Mouse (Mus musculus) gastrocnemius, postnatal 25 days (tissue): ENCODE measurements around the gene Plvap. TPM values are rescaled to one million over a fixed set of nuclear protein-coding genes. Genes with fewer than 3 reads are reported as not detected.

Experiments
- DNase-seq: peaks from one replicate; pipeline ENCODE4 v3.0.0; 2022
- total RNA-seq, 2 experiments: library from RNA; stranded (reverse); gene quantifications; 1 replicate in 1 of 2; 2 replicates in 1 of 2; pipeline ENCODE4 v1.2.3; 2021

Plvap gene
- total RNA-seq, 2 experiments from 2014 or later = 8.4 to 22.5 TPM

DNA sequence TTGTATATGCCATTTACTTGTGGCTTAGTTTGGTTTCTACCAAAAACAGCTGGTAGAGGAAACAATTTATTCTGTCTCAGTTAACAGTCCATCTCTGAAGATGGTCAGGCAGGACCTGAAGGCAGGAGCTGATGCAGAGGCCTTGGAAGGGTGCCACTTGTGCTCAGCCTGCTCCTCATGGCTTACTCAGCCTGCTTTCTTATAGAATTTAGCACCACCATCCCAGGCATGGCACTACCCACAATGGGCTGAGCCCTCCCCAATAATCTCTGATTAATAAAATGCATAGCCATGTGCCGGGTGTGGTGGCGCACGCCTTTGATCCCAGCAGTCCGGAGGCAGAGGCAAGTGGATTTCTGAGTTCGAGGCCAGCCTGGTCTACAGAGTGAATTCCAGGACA, 45.4 kb downstream of the Plvap start:
- no peak for DNase-seq

DNA sequence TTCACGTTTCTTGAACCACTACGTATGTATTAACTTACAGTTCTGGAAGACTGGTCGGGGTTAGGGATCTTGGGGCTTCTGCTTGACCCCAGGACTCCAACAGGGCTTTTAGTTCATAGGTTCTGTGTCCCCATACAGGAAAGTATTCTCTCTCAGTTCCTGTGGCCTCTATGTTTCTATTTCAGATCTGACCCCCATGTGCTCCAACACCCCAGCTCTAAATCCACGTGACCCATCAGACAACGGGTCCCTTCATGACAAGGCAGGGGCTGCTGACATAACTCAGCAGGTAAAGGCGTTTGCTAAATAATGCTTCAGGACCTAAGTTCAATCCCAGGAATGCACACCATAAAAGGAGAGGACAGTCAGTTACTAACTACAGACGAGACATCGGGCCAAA, 45.8 kb downstream of the Plvap start:
- DNase-seq = no peak

DNA sequence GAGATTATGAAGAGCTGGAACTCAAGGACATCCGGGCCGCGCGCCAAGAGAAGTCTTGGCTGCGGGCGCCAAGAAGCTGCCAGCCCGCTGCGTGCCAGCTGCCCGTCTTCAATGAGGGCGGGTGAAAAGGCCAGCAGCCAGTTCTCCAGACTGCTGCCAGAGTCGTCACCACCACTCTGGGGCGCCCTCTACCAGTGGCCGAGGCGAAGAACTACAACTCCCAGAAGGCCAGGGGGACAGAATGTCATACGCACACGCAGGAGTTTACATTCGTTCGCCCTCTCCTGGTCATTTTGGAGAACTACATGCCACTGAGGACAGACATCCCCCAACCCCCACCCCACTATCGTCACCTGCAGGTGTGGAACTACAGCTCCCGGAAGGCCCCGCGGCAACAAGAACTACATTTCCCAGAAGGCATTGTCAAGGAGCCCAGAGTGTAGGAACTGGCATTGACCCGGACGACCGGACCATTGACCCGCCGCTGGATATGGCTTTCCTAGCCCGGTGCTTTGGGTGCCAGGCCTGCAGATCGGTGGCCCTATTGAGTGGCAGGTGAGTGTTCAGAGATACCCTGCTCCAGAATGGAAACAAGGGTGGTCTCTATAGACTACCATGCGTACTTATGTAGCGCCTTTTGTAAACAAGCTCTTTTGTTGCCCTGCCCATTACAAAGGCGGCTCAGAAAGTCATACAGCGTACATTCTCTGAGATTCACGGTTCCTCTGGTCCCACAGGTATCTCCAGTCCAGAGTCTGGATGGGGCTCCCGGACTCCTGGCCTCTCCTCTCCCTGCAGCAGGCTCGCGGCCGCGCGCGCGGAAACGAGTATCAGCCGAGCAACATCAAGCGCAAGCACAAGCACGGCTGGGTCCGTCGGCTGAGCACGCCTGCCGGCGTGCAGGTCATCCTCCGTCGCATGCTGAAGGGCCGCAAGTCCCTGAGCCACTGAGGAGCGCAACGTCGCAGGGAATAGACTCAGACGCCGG, 46.7 kb downstream of the Plvap start, which contains the start of gene Mrpl34:
Gene Mrpl34 (plus strand): TSS at position 447 of the 988 bp plus-strand sequence.
- DNase-seq = peak; percentile 98

DNA sequence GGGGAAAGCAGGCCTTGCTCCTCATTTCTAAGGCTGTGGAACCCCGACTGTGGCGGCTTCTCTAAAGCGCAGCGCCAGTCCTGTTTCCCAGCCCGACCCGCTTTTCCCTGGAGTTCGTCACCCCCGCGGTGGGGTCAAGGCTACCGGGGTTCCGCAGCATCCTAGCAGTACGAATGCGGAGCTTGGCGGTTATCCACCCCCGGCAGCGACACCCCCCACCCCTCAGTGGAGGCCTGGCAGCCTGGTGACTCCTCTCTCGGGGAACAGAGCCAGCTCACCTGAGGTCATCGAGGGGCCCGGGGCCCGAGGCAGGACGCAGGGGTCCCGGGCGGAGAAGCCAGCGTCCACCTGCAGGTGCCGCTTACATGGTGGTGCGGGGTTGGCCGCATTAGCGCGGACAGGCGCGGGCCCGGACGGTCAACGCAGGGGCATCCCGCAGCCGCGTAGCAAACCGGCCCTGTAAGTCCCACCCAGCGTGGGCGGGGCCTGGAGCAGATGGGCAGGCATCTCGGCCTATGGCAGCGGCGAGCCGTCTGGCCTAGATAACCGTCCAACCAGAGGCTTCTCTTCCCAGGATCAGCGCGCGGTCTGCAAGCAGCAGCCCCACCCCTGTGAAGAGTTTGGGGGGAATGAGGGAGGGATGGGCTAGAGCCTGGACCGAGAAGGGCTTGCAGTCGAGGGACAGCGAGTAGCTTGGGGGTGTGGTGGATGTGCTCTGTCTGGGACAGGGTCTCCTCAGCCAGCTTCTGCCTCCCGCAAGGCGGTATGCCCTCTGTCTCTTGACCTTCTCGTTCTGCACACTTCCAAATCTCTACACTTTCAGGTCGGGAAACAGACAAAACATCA, 48.1 kb downstream of the Plvap start, which contains the start of gene Abhd8:
Gene Abhd8 (minus strand): TSS at position 468 of the 846 bp plus-strand sequence.
- DNase-seq = peak; percentile 97

DNA sequence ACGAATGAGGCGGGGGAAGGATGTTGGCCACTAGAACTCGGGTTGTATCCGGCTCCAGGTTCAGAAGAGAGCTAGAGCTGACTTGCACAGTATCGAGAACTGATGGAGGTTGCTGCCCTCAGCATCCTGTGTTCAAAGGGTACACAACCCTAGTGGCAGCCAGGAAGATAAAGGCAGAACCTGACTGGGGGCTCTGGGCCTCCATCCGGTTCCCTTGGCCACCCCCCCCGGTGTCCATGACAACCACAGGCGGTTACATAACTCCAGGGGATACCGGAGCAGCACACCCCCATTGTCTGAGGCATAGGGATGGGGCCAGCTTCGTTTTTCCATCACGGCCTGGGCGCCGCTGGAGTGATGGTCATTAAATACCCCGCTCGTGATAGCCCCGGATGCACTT, 48.8 kb downstream of the Plvap start:
- peak; percentile 58 for DNase-seq

DNA sequence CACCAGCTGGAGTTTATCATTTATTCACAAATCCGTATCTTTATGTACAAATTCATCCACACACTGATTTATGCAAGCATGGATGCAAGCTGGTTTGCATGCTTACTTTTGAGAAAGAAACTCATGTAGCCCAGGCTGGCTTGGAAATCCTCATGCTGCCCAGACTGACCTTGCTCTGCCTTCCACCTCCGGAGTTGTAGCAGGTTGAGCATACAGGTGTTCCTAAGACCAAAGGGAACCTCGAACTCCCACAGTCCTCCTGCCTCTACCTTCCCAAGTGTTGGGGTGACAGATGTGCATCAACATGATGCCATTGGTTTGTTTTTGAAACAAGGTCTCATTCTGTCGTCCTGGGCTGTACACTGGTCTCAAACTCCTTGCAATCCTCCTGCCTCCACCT, 49.4 kb downstream of the Plvap start:
- DNase-seq = no peak

DNA sequence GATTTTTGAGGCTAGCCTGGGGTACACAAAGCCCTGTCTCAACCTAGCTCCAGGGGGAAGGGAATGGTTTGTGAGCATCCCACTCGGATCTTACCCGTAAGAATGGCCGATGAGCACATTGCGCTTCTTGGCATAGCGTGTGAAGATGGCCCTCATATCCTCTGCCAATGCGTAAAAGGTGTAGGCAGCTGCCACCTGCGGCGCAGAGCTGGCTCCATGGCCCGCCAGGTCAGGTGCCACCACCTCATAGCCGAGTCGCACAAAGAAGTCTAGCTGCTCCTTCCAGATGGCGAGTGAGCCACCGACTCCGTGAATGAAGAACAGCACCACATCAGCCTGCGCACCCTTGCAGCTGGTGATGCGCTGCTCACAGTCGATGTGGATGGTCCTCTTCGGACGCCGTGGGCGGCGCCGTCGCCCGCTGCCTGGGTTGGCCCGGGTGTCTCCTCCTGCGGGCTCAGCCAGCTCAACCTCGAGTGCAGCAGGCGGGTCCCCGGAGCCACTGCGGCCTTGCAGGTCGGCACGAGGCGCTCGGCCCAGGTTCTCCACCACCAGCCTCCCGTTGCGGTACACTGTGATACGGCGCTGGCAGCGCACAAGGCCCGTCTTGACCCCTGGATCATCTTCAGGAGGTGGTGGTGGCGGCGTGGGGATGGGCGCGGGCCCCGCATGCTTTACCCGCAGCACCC, 50.3 kb downstream of the Plvap start:
- no peak for DNase-seq

DNA sequence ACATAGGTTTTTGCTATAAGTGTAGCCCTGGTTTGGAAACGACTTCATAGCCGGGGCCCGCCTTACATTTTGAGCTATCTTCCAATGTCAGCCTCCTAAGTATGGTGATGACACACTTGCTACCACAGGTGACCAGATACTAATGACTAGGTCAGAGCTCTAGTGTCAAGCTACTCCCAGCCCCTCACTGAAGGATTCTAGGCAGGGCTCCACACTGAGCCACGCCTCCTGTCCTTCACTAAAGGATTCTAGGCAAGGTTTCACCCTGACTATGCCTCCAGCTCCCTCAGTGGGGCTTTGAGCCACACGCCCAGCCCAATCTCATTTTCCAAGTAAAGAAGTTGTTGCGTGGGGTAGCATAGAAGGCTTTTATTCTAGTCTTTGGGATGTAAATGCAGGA, 50.8 kb downstream of the Plvap start:
- no peak for DNase-seq

DNA sequence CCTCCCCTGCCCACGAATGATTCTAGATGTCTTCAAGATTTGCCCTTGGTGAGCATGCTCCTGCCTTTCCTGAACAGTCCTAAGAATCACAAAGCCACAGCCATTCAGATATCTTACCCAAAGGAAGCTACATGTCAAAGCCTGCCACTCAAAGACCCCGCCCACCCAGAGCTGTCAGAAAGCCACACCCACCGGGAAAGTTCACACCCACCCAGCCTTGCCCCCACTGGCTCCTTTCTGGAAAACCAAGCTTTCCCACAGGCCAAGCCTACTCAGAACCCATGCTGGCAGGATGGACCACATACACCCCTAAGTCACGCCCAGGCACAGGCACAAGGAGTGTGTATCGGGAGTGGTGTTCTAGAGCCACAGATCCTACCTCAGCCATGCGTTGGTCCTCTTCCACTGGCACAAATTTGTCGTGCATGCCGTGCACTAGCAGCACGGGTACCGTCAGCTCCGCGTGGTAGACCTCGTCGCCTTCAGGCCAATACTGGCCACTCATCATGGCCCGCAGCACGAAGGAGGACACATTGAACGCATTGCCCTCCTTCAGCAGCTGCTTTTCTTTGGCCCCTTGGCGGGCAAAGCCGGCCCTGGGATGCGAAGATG, 53.8 kb downstream of the Plvap start:
- no peak for DNase-seq

DNA sequence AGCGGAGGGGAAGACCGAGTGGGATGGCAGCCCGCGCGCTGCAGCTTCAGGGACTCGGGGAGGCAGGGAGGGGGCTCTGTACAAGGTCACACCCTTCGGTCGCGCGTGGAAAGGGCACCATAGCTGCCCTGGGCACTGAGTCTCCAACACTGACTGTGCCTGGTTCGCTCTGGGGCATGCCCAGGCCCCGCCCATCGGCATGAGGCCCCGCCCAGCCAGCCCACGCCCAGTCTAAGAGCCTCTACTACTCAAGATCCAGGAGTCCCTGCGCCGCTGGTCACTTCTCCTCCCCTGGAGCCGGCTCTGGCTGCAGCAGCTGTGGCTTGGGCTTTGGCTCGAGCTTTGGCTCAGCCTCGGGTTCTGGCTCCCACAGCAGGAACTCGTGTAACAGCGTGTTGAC, 54.6 kb downstream of the Plvap start:
- no peak for DNase-seq

DNA sequence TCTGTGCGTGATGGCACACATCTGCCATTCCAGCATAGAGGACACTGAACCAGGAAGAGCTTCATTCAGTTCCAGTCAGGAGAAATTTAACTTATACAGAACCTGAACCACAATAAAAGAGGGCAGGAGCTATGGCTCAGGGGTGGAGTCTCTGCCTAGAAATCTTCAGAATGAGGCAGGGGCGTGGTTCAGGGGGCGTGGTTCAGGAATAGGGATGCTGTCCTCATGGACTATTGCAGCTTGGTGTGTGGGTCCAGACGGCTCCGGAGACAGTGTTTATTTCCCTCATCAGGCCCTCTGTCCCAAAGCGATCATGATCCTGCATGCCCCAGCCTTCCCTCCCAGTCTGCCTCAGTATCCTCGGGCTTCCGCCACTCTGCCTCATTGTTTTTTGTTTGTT, 56.9 kb downstream of the Plvap start:
- DNase-seq = no peak

DNA sequence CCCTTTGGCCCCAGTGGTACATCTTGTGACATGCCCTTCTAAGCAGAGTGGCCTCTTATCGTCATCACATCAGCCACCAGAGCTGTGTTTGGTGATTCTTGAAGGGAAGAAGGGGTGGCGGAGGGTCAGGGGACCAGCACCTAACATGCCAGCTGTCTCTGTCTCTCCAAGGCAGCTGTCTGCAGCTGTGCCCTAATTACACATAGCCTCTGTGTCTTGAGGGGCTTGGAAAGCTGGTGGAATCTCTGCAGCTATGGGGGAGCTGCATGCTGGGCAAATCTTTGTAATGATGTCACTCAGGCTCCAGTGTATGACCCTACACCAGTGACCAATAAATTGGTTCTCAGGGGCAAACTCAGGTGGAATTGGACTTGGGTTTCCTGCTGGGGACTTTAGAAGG, 58.9 kb downstream of the Plvap start:
- DNase-seq = no peak

DNA sequence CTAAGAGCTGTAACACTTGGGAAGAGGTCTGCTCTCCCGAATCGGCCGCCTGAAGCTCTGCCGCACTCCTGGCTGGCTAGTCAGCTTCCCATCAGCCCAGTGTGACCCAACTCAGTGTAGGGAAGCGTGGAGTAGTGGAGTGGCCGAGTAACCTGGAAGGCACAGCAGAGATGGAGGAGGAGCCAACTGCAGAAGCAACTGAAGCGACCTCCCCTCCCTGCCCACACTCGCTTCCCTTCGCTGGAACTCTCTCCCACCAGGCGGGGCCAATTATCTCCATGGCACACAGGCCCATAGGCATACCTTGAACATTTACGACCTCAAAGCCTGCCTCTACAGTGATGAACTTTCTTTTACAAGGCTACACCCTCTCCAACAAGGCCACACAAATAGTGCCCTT, 59.8 kb downstream of the Plvap start:
- DNase-seq = no peak

DNA sequence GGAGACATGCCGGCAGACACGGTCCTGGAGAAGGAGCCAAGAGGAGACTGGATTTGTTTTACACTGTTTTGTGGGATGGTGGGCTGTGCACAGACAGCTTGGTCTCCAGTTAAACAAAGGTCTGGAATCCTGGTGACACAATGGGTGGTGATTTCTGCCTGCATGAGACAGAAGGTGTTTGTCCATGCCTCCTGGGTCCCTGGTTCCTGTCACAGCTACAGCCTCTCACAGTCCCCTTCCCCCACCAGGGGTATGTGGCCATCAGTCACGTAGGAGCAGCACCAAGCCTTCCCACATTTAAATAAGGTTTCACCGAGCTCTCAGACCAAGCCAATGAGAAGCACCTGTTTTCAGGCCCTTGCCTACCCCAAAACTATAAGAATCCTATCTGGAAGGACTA, 60.2 kb downstream of the Plvap start:
- DNase-seq = no peak

Other genes with a start within 250 kb of the Plvap start
- gene Myo9b, start 239.0 kb downstream of the Plvap start, total RNA-seq = 10 to 100 TPM in 1 of 2 experiments, 1 to 10 TPM in 1; 9.1 to 12.2 TPM
- 10 to 100 TPM in 1 of 2 experiments, 1 to 10 TPM in 1; 7.4 to 11.3 TPM for gene Haus8, start 238.8 kb downstream of the Plvap start, total RNA-seq
- gene Use1, start 144.9 kb downstream of the Plvap start, total RNA-seq = 10 to 100 TPM; 84.5 to 94.4 TPM
- gene Ocel1, start 140.5 kb downstream of the Plvap start, total RNA-seq = 1 to 10 TPM; 6.9 to 8.0 TPM
- gene Nr2f6, start 129.8 kb downstream of the Plvap start, total RNA-seq = 10 to 100 TPM; 21.6 to 21.7 TPM
- gene Ushbp1, start 116.0 kb downstream of the Plvap start, total RNA-seq = 1 to 10 TPM; 5.5 to 9.9 TPM
- 10 to 100 TPM; 59.2 to 71.2 TPM for gene Babam1, start 114.9 kb downstream of the Plvap start, total RNA-seq
- under 1 TPM; 0.20 to 0.29 TPM for gene Ankle1, start 105.7 kb downstream of the Plvap start, total RNA-seq
- 10 to 100 TPM; 27.6 to 28.9 TPM for gene Abhd8, start 48.1 kb downstream of the Plvap start, total RNA-seq
- gene Mrpl34, start 46.8 kb downstream of the Plvap start, total RNA-seq = 10 to 100 TPM; 62.6 to 75.2 TPM
- 10 to 100 TPM; 23.9 to 24.9 TPM for gene Dda1, start 42.6 kb downstream of the Plvap start, total RNA-seq
- 10 to 100 TPM; 17.1 to 18.4 TPM for gene Ano8, start 25.8 kb downstream of the Plvap start, total RNA-seq
- gene Gtpbp3, start 23.6 kb downstream of the Plvap start, total RNA-seq = 10 to 100 TPM in 1 of 2 experiments, 1 to 10 TPM in 1; 9.6 to 11.5 TPM
- gene Ccdc194, start 14.0 kb upstream of the Plvap start, total RNA-seq = not detected
- 1 to 10 TPM; 7.6 to 8.9 TPM for gene Bst2, start 25.7 kb upstream of the Plvap start, total RNA-seq
- 10 to 100 TPM; 23.0 to 23.6 TPM for gene Mvb12a, start 31.2 kb upstream of the Plvap start, total RNA-seq
- gene Tmem221, start 47.1 kb upstream of the Plvap start, total RNA-seq = not detected
- under 1 TPM in 1 of 2 experiments, not detected in 1; 0.24 TPM for gene Nxnl1, start 54.8 kb upstream of the Plvap start, total RNA-seq
- 10 to 100 TPM; 62.6 to 62.9 TPM for gene Slc27a1, start 57.1 kb upstream of the Plvap start, total RNA-seq
- 10 to 100 TPM; 26.3 to 26.9 TPM for gene Pgls, start 80.4 kb upstream of the Plvap start, total RNA-seq
- gene Fam129c, start 85.9 kb upstream of the Plvap start, total RNA-seq = under 1 TPM; 0.29 to 0.38 TPM
- 10 to 100 TPM; 35.3 to 36.0 TPM for gene Colgalt1, start 99.2 kb upstream of the Plvap start, total RNA-seq
- under 1 TPM in 1 of 2 experiments, not detected in 1; 0.29 TPM for gene Unc13a, start 160.0 kb upstream of the Plvap start, total RNA-seq
- gene Jak3, start 164.5 kb upstream of the Plvap start, total RNA-seq = 1 to 10 TPM; 1.9 to 3.0 TPM
- gene Insl3, start 177.5 kb upstream of the Plvap start, total RNA-seq = 1 to 10 TPM in 1 of 2 experiments, under 1 TPM in 1; 0.49 to 2.7 TPM
- 1 to 10 TPM; 1.5 to 3.8 TPM for gene B3gnt3, start 190.0 kb upstream of the Plvap start, total RNA-seq
- gene Fcho1, start 214.0 kb upstream of the Plvap start, total RNA-seq = not detected